Mouse (Mus musculus) stomach, postnatal 0 days (tissue): ENCODE measurements around the gene Chd3.

ENCODE experiments used
- CTCF ChIP-seq: IDR thresholded peaks from 2 replicates; pipeline ENCODE4 v1.5.1; 2016; ENCODE audit warnings: antibody characterized with exemption, low read depth, mild to moderate bottlenecking, moderate library complexity
- EP300 ChIP-seq: optimal IDR thresholded peaks from 2 replicates; pipeline ENCODE3; 2016; ENCODE audit warnings: antibody characterized with exemption

DNA sequence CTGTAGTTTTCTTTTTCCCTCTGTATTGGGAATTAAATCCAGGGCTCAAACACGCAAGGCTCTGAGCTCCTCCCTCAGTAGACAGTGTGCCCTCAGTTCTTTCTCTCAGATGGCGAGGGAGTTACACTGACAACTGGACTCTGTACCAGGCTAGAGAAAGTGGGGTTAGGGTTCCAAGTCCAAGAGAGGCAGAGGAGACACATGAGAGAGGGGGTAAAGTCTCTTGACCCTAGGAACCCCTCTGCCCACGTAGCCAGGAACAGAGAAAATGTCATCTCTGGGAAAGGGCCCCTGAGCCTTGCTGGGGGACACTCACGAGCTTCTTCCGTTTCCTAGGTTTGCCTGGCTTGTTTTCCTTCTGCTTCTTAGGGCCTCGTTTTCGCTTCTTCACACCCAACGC lies 4.8 kb downstream of the Chd3 start:
- no peak for TF ChIP-seq CTCF
- no peak for TF ChIP-seq EP300
